Mouse (Mus musculus) MEL (cell line): Measurements from ENCODE around the gene Dlg2. TPM values are rescaled to one million over a fixed set of nuclear protein-coding genes. Genes with fewer than 3 reads are reported as not detected.

Source experiments
- DNase-seq: peaks from one replicate; pipeline ENCODE4 v3.0.0; 2011; ENCODE audit warnings: low read depth, low spot score
- H3K27ac ChIP-seq: 2 replicates; pipeline ENCODE4 v1.5.1; 2012; ENCODE audit warnings: low read depth, mild to moderate bottlenecking, control low read depth, low read length, moderate library complexity; ENCODE audit not compliant: control insufficient read depth
- H3K27me3 ChIP-seq, 2 experiments: fragments of 150-350 bp in 1 of 2; sonication (generic) in 1 of 2; 2 replicates each; pipeline ENCODE4 v1.6.1; 2012; ENCODE audit warnings: low read length in 2 of 2, mild to moderate bottlenecking in 2 of 2, improper control_type of control experiment in 1 of 2, moderate library complexity in 1 of 2; ENCODE audit not compliant: insufficient read depth in 2 of 2, control insufficient read depth in 1 of 2
- H3K36me3 ChIP-seq, 2 experiments: 2 replicates each; pipeline ENCODE4 v1.6.1; 2012 to 2014; ENCODE audit warnings: low read length in 2 of 2, improper control_type of control experiment in 1 of 2, inconsistent platforms in 1 of 2, mild to moderate bottlenecking in 1 of 2; ENCODE audit not compliant: insufficient read depth in 2 of 2, control insufficient read depth in 1 of 2
- H3K4me1 ChIP-seq, 2 experiments: fragments of 150-350 bp in 1 of 2; sonication (generic) in 1 of 2; 2 replicates each; pipeline ENCODE4 v1.6.1; 2012; ENCODE audit warnings: low read length in 2 of 2, improper control_type of control experiment in 1 of 2, mild to moderate bottlenecking in 1 of 2; ENCODE audit not compliant: insufficient read depth in 2 of 2, control insufficient read depth in 1 of 2
- H3K4me3 ChIP-seq, 2 experiments: fragments of 150-350 bp in 1 of 2; sonication (generic) in 1 of 2; 2 replicates each; pipeline ENCODE4 v1.5.1; 2012; ENCODE audit warnings: low read depth in 2 of 2, low read length in 2 of 2, mild to moderate bottlenecking in 2 of 2, moderate library complexity in 2 of 2, control low read depth in 1 of 2, improper control_type of control experiment in 1 of 2; ENCODE audit not compliant: control insufficient read depth in 1 of 2, insufficient read depth in 1 of 2
- H3K79me2 ChIP-seq: 2 replicates; pipeline ENCODE4 v1.6.1; 2012; ENCODE audit warnings: mild to moderate bottlenecking, low read length, moderate library complexity; ENCODE audit not compliant: control insufficient read depth, poor library complexity, insufficient read depth
- H3K9ac ChIP-seq: 2 replicates; pipeline ENCODE4 v1.6.1; 2012; ENCODE audit warnings: low read depth, mild to moderate bottlenecking, control low read depth, low read length, moderate library complexity; ENCODE audit not compliant: control insufficient read depth, poor library complexity, severe bottlenecking
- H3K9me3 ChIP-seq: fragments of 150-350 bp; sonication (generic); replicated peaks from 2 replicates; pipeline ENCODE4 v1.6.1; 2012; ENCODE audit warnings: mild to moderate bottlenecking, low read length, improper control_type of control experiment, moderate library complexity; ENCODE audit not compliant: insufficient read depth
- BHLHE40 ChIP-seq: IDR thresholded peaks from 2 replicates; pipeline ENCODE4 v1.6.1; 2012; ENCODE audit warnings: low read depth, mild to moderate bottlenecking, inconsistent platforms, low read length, improper control_type of control experiment, borderline replicate concordance
- CHD2 ChIP-seq: IDR thresholded peaks from 2 replicates; pipeline ENCODE4 v1.6.1; 2011; ENCODE audit warnings: low read length, improper control_type of control experiment
- CTCF ChIP-seq, 3 experiments: IDR thresholded peaks in 2 of 3; conservative IDR thresholded peaks in 1 of 3; 2 replicates each; pipeline ENCODE4 v1.5.1; 2011 to 2012; ENCODE audit warnings: low read length in 3 of 3, low read depth in 2 of 3, mild to moderate bottlenecking in 2 of 3, improper control_type of control experiment in 1 of 3, inconsistent platforms in 1 of 3, mixed read lengths in 1 of 3, moderate library complexity in 1 of 3; ENCODE audit not compliant: control insufficient read depth in 1 of 3, insufficient read depth in 1 of 3, poor library complexity in 1 of 3, severe bottlenecking in 1 of 3
- ELF1 ChIP-seq: IDR thresholded peaks from 2 replicates; pipeline ENCODE4 v1.6.1; 2014; ENCODE audit warnings: low read depth, mild to moderate bottlenecking, inconsistent platforms, low read length, improper control_type of control experiment, moderate library complexity
- EP300 ChIP-seq, 2 experiments: IDR thresholded peaks; 2 replicates each; pipeline ENCODE4 v1.6.1; 2011; ENCODE audit warnings: improper control_type of control experiment in 2 of 2, low read length in 2 of 2, low read depth in 1 of 2, mild to moderate bottlenecking in 1 of 2
- ETS1 ChIP-seq: IDR thresholded peaks from 2 replicates; pipeline ENCODE4 v1.6.1; 2012; ENCODE audit warnings: low read depth, mild to moderate bottlenecking, inconsistent platforms, low read length, improper control_type of control experiment, moderate library complexity
- HCFC1 ChIP-seq: IDR thresholded peaks from 2 replicates; pipeline ENCODE4 v1.6.1; 2012; ENCODE audit warnings: low read depth, mild to moderate bottlenecking, inconsistent platforms, low read length, improper control_type of control experiment, moderate library complexity
- JUND ChIP-seq: IDR thresholded peaks from 2 replicates; pipeline ENCODE4 v1.6.1; 2011; ENCODE audit warnings: low read depth, mild to moderate bottlenecking, improper control_type of control experiment, low read length
- KAT2A ChIP-seq: conservative IDR thresholded peaks from 2 replicates; pipeline ENCODE4 v1.6.1; 2012; ENCODE audit warnings: low read depth, low read length, improper control_type of control experiment, inconsistent platforms
- MAX ChIP-seq: IDR thresholded peaks from 2 replicates; pipeline ENCODE4 v1.6.1; 2011; ENCODE audit warnings: low read length, improper control_type of control experiment
- MAZ ChIP-seq: IDR thresholded peaks from 2 replicates; pipeline ENCODE4 v1.6.1; 2012; ENCODE audit warnings: low read depth, mild to moderate bottlenecking, inconsistent platforms, low read length, improper control_type of control experiment
- MYB ChIP-seq: IDR thresholded peaks from 2 replicates; pipeline ENCODE4 v1.6.1; 2011; ENCODE audit warnings: mild to moderate bottlenecking, low read depth, low read length, improper control_type of control experiment
- MYC ChIP-seq: IDR thresholded peaks from 2 replicates; pipeline ENCODE4 v1.6.1; 2011; ENCODE audit warnings: low read depth, mild to moderate bottlenecking, low read length, improper control_type of control experiment, moderate library complexity
- POLR2A ChIP-seq, 2 experiments: IDR thresholded peaks; 2 replicates each; pipeline ENCODE4 v1.6.1; 2011 to 2012; ENCODE audit warnings: low read length in 2 of 2, mild to moderate bottlenecking in 2 of 2, control low read depth in 1 of 2, improper control_type of control experiment in 1 of 2, low read depth in 1 of 2, moderate library complexity in 1 of 2; ENCODE audit not compliant: control insufficient read depth in 1 of 2, insufficient read depth in 1 of 2, poor library complexity in 1 of 2
- POLR2AphosphoS2 ChIP-seq: IDR thresholded peaks from 2 replicates; pipeline ENCODE4 v1.6.1; 2011; ENCODE audit warnings: low read length, improper control_type of control experiment
- POLR2AphosphoS5 ChIP-seq: IDR thresholded peaks from 2 replicates; pipeline ENCODE4 v1.6.1; 2012; ENCODE audit warnings: low read depth, borderline replicate concordance, mild to moderate bottlenecking, inconsistent platforms, low read length, moderate library complexity, mixed read lengths
- RAD21 ChIP-seq: IDR thresholded peaks from 2 replicates; pipeline ENCODE4 v1.6.1; 2011; ENCODE audit warnings: mild to moderate bottlenecking, low read depth, low read length, improper control_type of control experiment
- SIN3A ChIP-seq: IDR thresholded peaks from 2 replicates; pipeline ENCODE4 v1.6.1; 2012; ENCODE audit warnings: low read length, improper control_type of control experiment, inconsistent platforms
- TBP ChIP-seq: IDR thresholded peaks from 2 replicates; pipeline ENCODE4 v1.8.0; 2011; ENCODE audit warnings: low read depth, low read length, improper control_type of control experiment
- USF1 ChIP-seq: IDR thresholded peaks from 2 replicates; pipeline ENCODE4 v1.6.1; 2014; ENCODE audit warnings: low read depth, mild to moderate bottlenecking, inconsistent platforms, low read length, improper control_type of control experiment, moderate library complexity
- USF2 ChIP-seq, 2 experiments: IDR thresholded peaks; 2 replicates each; pipeline ENCODE4 v1.6.1; 2011 to 2012; ENCODE audit warnings: improper control_type of control experiment in 2 of 2, low read length in 2 of 2, borderline replicate concordance in 1 of 2, inconsistent platforms in 1 of 2, low read depth in 1 of 2, mild to moderate bottlenecking in 1 of 2; ENCODE audit not compliant: insufficient read depth in 1 of 2
- ZC3H11A ChIP-seq: IDR thresholded peaks from 2 replicates; pipeline ENCODE4 v1.6.1; 2012; ENCODE audit warnings: low read depth, mild to moderate bottlenecking, inconsistent platforms, low read length, improper control_type of control experiment
- ZMIZ1 ChIP-seq: IDR thresholded peaks from 2 replicates; pipeline ENCODE4 v1.6.1; 2012; ENCODE audit warnings: low read depth, mild to moderate bottlenecking, inconsistent platforms, low read length, improper control_type of control experiment, moderate library complexity
- polyA plus RNA-seq, 2 experiments: library from polyadenylated mRNA; stranded (reverse) in 1 of 2; unstranded in 1 of 2; fragments of >175 nt in 1 of 2; fragments of >200 nt in 1 of 2; gene quantifications; 2 replicates each; pipeline versions ENCODE4 v1.2.1 to v1.2.4; 2012; ENCODE audit warnings: low replicate concordance in 2 of 2, low read depth in 1 of 2; ENCODE audit not compliant: insufficient read length in 2 of 2, insufficient read depth in 1 of 2, missing spikeins in 1 of 2
- total RNA-seq: library from RNA; depleted of rRNA; stranded (reverse); fragments of 300-350 nt; gene quantifications from 2 replicates; pipeline ENCODE4 v1.2.3, GENCODE M21; 2012

Dlg2 gene
- total and polyA plus RNA-seq, 3 experiments, result 0.04 TPM; not detected in 2

DNA sequence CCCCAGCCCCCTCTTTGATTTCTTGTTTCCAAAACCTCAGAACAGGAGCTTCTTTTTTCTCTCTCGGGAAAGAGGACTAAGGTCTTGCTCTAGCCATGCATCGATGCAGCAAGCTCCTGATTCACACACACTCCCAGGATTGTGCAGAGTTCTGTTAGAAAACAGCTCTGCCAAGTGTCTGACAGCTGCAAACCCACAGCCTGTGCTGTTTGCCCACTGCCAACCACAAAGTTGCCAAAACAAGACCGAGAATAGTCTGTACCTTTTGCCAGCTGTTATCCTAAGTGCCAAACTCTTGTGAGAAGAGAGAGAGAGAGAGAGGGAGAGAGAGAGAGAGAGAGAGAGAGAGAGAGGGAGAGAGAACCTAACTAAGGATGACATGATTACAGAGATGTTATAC is 1948.2 kb downstream of the Dlg2 start:
- no peak for DNase-seq
- H3K9ac ChIP-seq, result no peak overlapping the region
- H3K27ac ChIP-seq, result no peak overlapping the region
- no peaks in the 10 kb centered on the region for H3K4me1 ChIP-seq
- H3K9me3 ChIP-seq, result no peaks in the 10 kb centered on the region
- no peaks in the 10 kb centered on the region for H3K36me3 ChIP-seq
- no peaks in the 10 kb centered on the region for H3K27me3 ChIP-seq
- H3K4me3 ChIP-seq, result no peak overlapping the region
- no peaks in the 10 kb centered on the region for H3K79me2 ChIP-seq
- TF ChIP-seq MAZ (no peak), HCFC1 (no peak), USF2 (IDR thresholded peaks at IDR 0.05; ENCODE audit: borderline replicate concordance in 1 of 2, insufficient read depth in 1 of 2, low read depth in 1 of 2, low read length in 2 of 2) (no peak), RAD21 (no peak), ELF1 (no peak)

DNA sequence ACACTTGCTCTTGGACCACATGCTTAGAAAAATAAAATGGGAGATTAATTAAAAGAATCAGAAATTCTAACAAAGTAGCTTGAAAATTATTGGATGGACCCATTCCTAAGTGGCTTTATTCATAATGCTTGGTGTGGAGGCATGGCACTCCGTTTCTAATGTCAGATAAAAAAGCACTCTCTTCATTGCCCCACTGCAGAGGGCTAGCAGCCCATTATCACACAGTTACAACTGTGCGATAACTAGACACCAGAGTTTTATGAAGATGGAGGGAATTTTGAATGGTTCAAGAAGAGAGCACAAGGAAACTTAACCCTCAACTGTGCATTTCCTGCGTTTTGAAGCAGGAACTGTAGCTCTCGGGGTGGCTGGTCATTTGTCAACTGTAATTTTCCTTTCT is 1950.8 kb downstream of the Dlg2 start:
- no peak for TF ChIP-seq CHD2
- no peak for TF ChIP-seq EP300 (IDR thresholded peaks at IDR 0.05; ENCODE audit: low read depth in 1 of 2, low read length in 2 of 2)
- no peak for TF ChIP-seq RAD21
- TF ChIP-seq SIN3A, result no peak
- TF ChIP-seq CTCF (IDR thresholded peaks at IDR 0.05 in 2 of 3, conservative IDR thresholded peaks at IDR 0.05 in 1 of 3; ENCODE audit: control insufficient read depth in 1 of 3, insufficient read depth in 1 of 3, low read depth in 2 of 3, low read length in 3 of 3, poor library complexity in 1 of 3, severe bottlenecking in 1 of 3), result no peak
- no peak for TF ChIP-seq MYB
- TF ChIP-seq USF1, result no peak
- TF ChIP-seq POLR2A (IDR thresholded peaks at IDR 0.05; ENCODE audit: control insufficient read depth in 1 of 2, insufficient read depth in 1 of 2, low read depth in 1 of 2, low read length in 2 of 2, poor library complexity in 1 of 2), result no peak
- TF ChIP-seq KAT2A, result no peak
- no peak for TF ChIP-seq JUND
- TF ChIP-seq TBP, result no peak
- TF ChIP-seq ZC3H11A, result no peak
- TF ChIP-seq ZMIZ1, result no peak
- no peak for TF ChIP-seq POLR2AphosphoS2
- TF ChIP-seq MYC, result no peak
- no peak for TF ChIP-seq POLR2AphosphoS5
- no peak for TF ChIP-seq HCFC1
- TF ChIP-seq MAX, result no peak
- TF ChIP-seq BHLHE40, result no peak
- no peak for TF ChIP-seq ETS1
- TF ChIP-seq, all 39 proteins: peak for 0
- H3K79me2 ChIP-seq, result no peaks in the 10 kb centered on the region

More for the DNA sequence above, 1950.8 kb downstream of the Dlg2 start:
- Histone ChIP-seq H3K9ac (no peak overlapping the region), H3K27me3 (no peaks in the 10 kb centered on the region), H3K27ac (no peak overlapping the region), H3K9me3 (no peaks in the 10 kb centered on the region), H3K4me3 (no peak overlapping the region), H3K36me3 (no peaks in the 10 kb centered on the region), H3K4me1 (no peaks in the 10 kb centered on the region)
- no peak for DNase-seq
